ENCODE assay signal across 8 mouse cellular contexts in genomic region chr10:84646506-84647102, GRCm38 (mm10). TPM values are rescaled to one million over a fixed set of nuclear protein-coding genes. Genes with fewer than 3 reads are reported as not detected.
DNase-seq lines count a peak whose midpoint lies in the region; ATAC-seq and TF ChIP-seq lines count a peak whose summit lies in the region.

No protein-coding gene starts in this region.

- ATAC-seq in liver, postnatal 0 days: peak; percentile 35
- ATAC-seq in neural tube, embryonic 14.5 days (ENCODE audit: low read depth): peak; percentile 49; the same call in 1 of the 2 replicates

- H3K9ac ChIP-seq in liver, postnatal 0 days (replicated peaks): no peak overlapping the region
- H3K9ac ChIP-seq in neural tube, embryonic 14.5 days (replicated peaks; ENCODE audit: low read depth, low read length): no peak overlapping the region

- WGBS in liver, postnatal 0 days (ENCODE audit: insufficient replicate concordance): 55% methylated on average over 12 of the region's 12 CpGs
- WGBS in neural tube, embryonic 14.5 days: 59% methylated on average over 12 of the region's 12 CpGs

- H3K27ac ChIP-seq in liver, postnatal 0 days (ENCODE audit: low read depth): peak overlapping the region; percentile 55
- no peak overlapping the region; the same call in 1 of the 2 replicates for H3K27ac ChIP-seq in neural tube, embryonic 14.5 days (ENCODE audit: low read depth, low read length)

- H3K27me3 ChIP-seq in liver, postnatal 0 days (ENCODE audit: insufficient read depth, low read length): no peaks in the 10 kb centered on the region
- no peaks in the 10 kb centered on the region for H3K27me3 ChIP-seq in neural tube, embryonic 14.5 days (ENCODE audit: control insufficient read depth, insufficient read depth, low read length)

- no peak overlapping the region for H3K4me3 ChIP-seq in liver, postnatal 0 days (ENCODE audit: low read depth, low read length)
- H3K4me3 ChIP-seq in neural tube, embryonic 14.5 days (ENCODE audit: low read depth, low read length): no peak overlapping the region

- no peak for TF ChIP-seq EP300 in liver, postnatal 0 days (IDR thresholded peaks at IDR 0.05; ENCODE audit: low read depth)

- no peak for TF ChIP-seq CTCF in liver, postnatal 0 days (IDR thresholded peaks at IDR 0.05; ENCODE audit: low read depth)

- DNase-seq in B cell, adult 2 months: peak; percentile 56 to 58
- peak; percentile 77 for DNase-seq in R1 (ENCODE audit: low read depth, low spot score)
- DNase-seq in frontal cortex, postnatal 36 days (ENCODE audit: low spot score in 2 of 2): peak; percentile 77 to 79
- DNase-seq in liver, postnatal 0 days: peak; percentile 38
- DNase-seq in gastrocnemius, postnatal 10 days: no peak
- DNase-seq in urinary bladder, postnatal 4 days (ENCODE audit: low spot score in 2 of 2): no peak
- DNase-seq in kidney, postnatal 14 days: no peak

- no peaks in the 10 kb centered on the region for H3K9me3 ChIP-seq in liver, postnatal 0 days (ENCODE audit: low read length)
- no peaks in the 10 kb centered on the region for H3K9me3 ChIP-seq in neural tube, embryonic 14.5 days (ENCODE audit: control insufficient read depth, low read length)

- peaks cover 37% of the 10 kb centered on the region for H3K36me3 ChIP-seq in liver, postnatal 0 days (replicated peaks; ENCODE audit: insufficient read depth, low read length)
- no peaks in the 10 kb centered on the region for H3K36me3 ChIP-seq in neural tube, embryonic 14.5 days (ENCODE audit: control insufficient read depth, insufficient read depth, low read length)

- H3K4me1 ChIP-seq in liver, postnatal 0 days (ENCODE audit: insufficient read depth): peaks cover 11% of the 10 kb centered on the region; the same call in 1 of the 2 replicates
- H3K4me1 ChIP-seq in neural tube, embryonic 14.5 days (ENCODE audit: control insufficient read depth, insufficient read depth, low read length): no peaks in the 10 kb centered on the region

- H3K4me2 ChIP-seq in liver, postnatal 0 days (ENCODE audit: low read depth, low read length): peak overlapping the region; percentile 42
- no peak overlapping the region for H3K4me2 ChIP-seq in neural tube, embryonic 14.5 days (ENCODE audit: low read depth, low read length)

RNA-seq across cellular contexts. Expression of gene Polr3b, which starts 24.5 kb away (rescaled TPM):
- polyA plus RNA-seq in liver, postnatal 0 days (2015; fragmentation: Nextera tagmentation; extraction: Ambion mirVana): 2.8 and 3.9 TPM in 2 replicates
- polyA plus RNA-seq in neural tube, embryonic 14.5 days (2014; fragmentation: Nextera tagmentation; extraction: Ambion mirVana): 18.5 and 19.4 TPM in 2 replicates
- 10 to 100 TPM; 14.6 to 15.7 TPM for total RNA-seq in gastrocnemius, postnatal 10 days (2021)

Comparison
In these comparisons a context has a peak if more than half of its experiments do, and no peak if none do; other contexts are left out.
1. DNase-seq: peak in B cell, adult 2 months (2 of 2), R1 (single experiment), frontal cortex, postnatal 36 days (2 of 2) and liver, postnatal 0 days (single experiment); none in gastrocnemius, postnatal 10 days (single experiment), urinary bladder, postnatal 4 days (0 of 2) and kidney, postnatal 14 days (single experiment).